8 mouse cellular contexts compared by ENCODE assay signal in genomic region chr8:71370711-71371235, GRCm38 (mm10). TPM values are rescaled to one million over a fixed set of nuclear protein-coding genes. Genes with fewer than 3 reads are reported as not detected.
DNase-seq lines count a peak whose midpoint lies in the region; ATAC-seq and TF ChIP-seq lines count a peak whose summit lies in the region.

No protein-coding gene starts in this region.

- peak overlapping the region; percentile 98 for H3K4me3 ChIP-seq in cerebellum, adult 2 months (replicated peaks; ENCODE audit: insufficient read depth, low read depth, low read length)
- peak overlapping the region; percentile 77 for H3K4me3 ChIP-seq in limb, embryonic 10.5 days
- peak overlapping the region; percentile 90 for H3K4me3 ChIP-seq in stomach, embryonic 15.5 days (replicated peaks)

- peak overlapping the region; percentile 99; the same call in 1 of the 2 replicates for H3K27ac ChIP-seq in cerebellum, adult 2 months (ENCODE audit: insufficient read depth, low read length)
- peak overlapping the region; percentile 79; the same call in 1 of the 2 replicates for H3K27ac ChIP-seq in limb, embryonic 10.5 days
- H3K27ac ChIP-seq in stomach, embryonic 15.5 days: 0 out of 2 replicates have a peak overlapping the region, but pooled peaks have one; percentile 41

- peaks cover 10% of the 10 kb centered on the region for H3K4me1 ChIP-seq in cerebellum, adult 2 months (ENCODE audit: control insufficient read depth, insufficient read depth, low read length)
- peaks cover 44% of the 10 kb centered on the region for H3K4me1 ChIP-seq in limb, embryonic 10.5 days
- peaks cover 23% of the 10 kb centered on the region for H3K4me1 ChIP-seq in stomach, embryonic 15.5 days

- peak overlapping the region; percentile 58 for H3K4me2 ChIP-seq in stomach, embryonic 15.5 days

- H3K27me3 ChIP-seq in cerebellum, adult 2 months (ENCODE audit: control insufficient read depth, insufficient read depth, low read length): no peaks in the 10 kb centered on the region
- H3K27me3 ChIP-seq in limb, embryonic 10.5 days (ENCODE audit: low read depth, poor library complexity, severe bottlenecking): no peaks in the 10 kb centered on the region
- H3K27me3 ChIP-seq in stomach, embryonic 15.5 days (replicated peaks): no peaks in the 10 kb centered on the region

- 5% methylated on average over 5 of the region's 5 CpGs for WGBS in cerebellum, adult 2 months
- 27% methylated on average over 5 of the region's 5 CpGs for WGBS in limb, embryonic 10.5 days
- WGBS in stomach, embryonic 15.5 days: 15% methylated on average over 5 of the region's 5 CpGs

- no peak for TF ChIP-seq CTCF in cerebellum, adult 2 months (IDR thresholded peaks at IDR 0.05; ENCODE audit: borderline replicate concordance, insufficient read depth, low read depth, low read length)

- H3K9ac ChIP-seq in stomach, embryonic 15.5 days: no peak overlapping the region

- H3K9me3 ChIP-seq in limb, embryonic 10.5 days (replicated peaks): no peaks in the 10 kb centered on the region
- H3K9me3 ChIP-seq in stomach, embryonic 15.5 days: no peaks in the 10 kb centered on the region

- no peak for TF ChIP-seq POLR2A in cerebellum, adult 2 months (IDR thresholded peaks at IDR 0.05; ENCODE audit: borderline replicate concordance, insufficient read depth, low read length)

- no peak for ATAC-seq in stomach, embryonic 15.5 days (ENCODE audit: insufficient read depth, low FRiP score, low read depth)

- H3K36me3 ChIP-seq in limb, embryonic 10.5 days: peaks cover 54% of the 10 kb centered on the region
- peaks cover 34% of the 10 kb centered on the region for H3K36me3 ChIP-seq in stomach, embryonic 15.5 days

- DNase-seq in cerebellum, adult 2 months: peak in 1 of 2 experiments; percentile 37
- DNase-seq in cerebellum, adult 11 months: no peak
- DNase-seq in retina, postnatal 1 day: peak; percentile 3
- no peak for DNase-seq in retina, embryonic 14.5 days (ENCODE audit: low spot score)
- DNase-seq in limb, embryonic 10.5 days (ENCODE audit: low spot score): no peak
- DNase-seq in thymus, postnatal 36 days: no peak
- no peak for DNase-seq in T-cell, adult 2 months (ENCODE audit: low spot score)

RNA-seq across cellular contexts. Expression of gene Ocel1, which starts 0.3 kb away (rescaled TPM):
- polyA plus RNA-seq in cerebellum, adult 2 months (2012; rRNA removed): 7.3 and 8.0 TPM in 2 replicates
- 4.3 and 5.4 TPM in 2 replicates for polyA plus RNA-seq in limb, embryonic 10.5 days (2016; fragmentation: Nextera tagmentation; extraction: Ambion mirVana)
- polyA plus RNA-seq in stomach, embryonic 15.5 days (2015; fragmentation: Nextera tagmentation; extraction: Ambion mirVana): 8.0 TPM in 2 replicates

RNA-seq across cellular contexts. Expression of gene Use1, which starts 4.1 kb away (rescaled TPM):
- polyA plus RNA-seq in cerebellum, adult 2 months (2012; rRNA removed): 199 and 204 TPM in 2 replicates
- polyA plus RNA-seq in limb, embryonic 10.5 days (2016; fragmentation: Nextera tagmentation; extraction: Ambion mirVana): 92.4 and 95.0 TPM in 2 replicates
- polyA plus RNA-seq in stomach, embryonic 15.5 days (2015; fragmentation: Nextera tagmentation; extraction: Ambion mirVana): 87.4 and 88.8 TPM in 2 replicates

RNA-seq across cellular contexts. Expression of gene Nr2f6, which starts 11.0 kb away (rescaled TPM):
- 53.0 and 59.8 TPM in 2 replicates for polyA plus RNA-seq in cerebellum, adult 2 months (2012; rRNA removed)
- 77.4 and 87.2 TPM in 2 replicates for polyA plus RNA-seq in limb, embryonic 10.5 days (2016; fragmentation: Nextera tagmentation; extraction: Ambion mirVana)
- polyA plus RNA-seq in stomach, embryonic 15.5 days (2015; fragmentation: Nextera tagmentation; extraction: Ambion mirVana): 80.9 and 81.8 TPM in 2 replicates

RNA-seq across cellular contexts. Expression of gene Ushbp1, which starts 24.8 kb away (rescaled TPM):
- polyA plus RNA-seq in cerebellum, adult 2 months (2012; rRNA removed): 9.5 and 9.7 TPM in 2 replicates
- polyA plus RNA-seq in limb, embryonic 10.5 days (2016; fragmentation: Nextera tagmentation; extraction: Ambion mirVana): 6.6 and 6.9 TPM in 2 replicates
- 10.8 and 10.9 TPM in 2 replicates for polyA plus RNA-seq in stomach, embryonic 15.5 days (2015; fragmentation: Nextera tagmentation; extraction: Ambion mirVana)

RNA-seq across cellular contexts. Expression of gene Babam1, which starts 25.9 kb away (rescaled TPM):
- polyA plus RNA-seq in cerebellum, adult 2 months (2012; rRNA removed): 163 and 179 TPM in 2 replicates
- polyA plus RNA-seq in limb, embryonic 10.5 days (2016; fragmentation: Nextera tagmentation; extraction: Ambion mirVana): 123 and 131 TPM in 2 replicates
- 92.2 and 98.2 TPM in 2 replicates for polyA plus RNA-seq in stomach, embryonic 15.5 days (2015; fragmentation: Nextera tagmentation; extraction: Ambion mirVana)

Comparison
In these comparisons a context has a peak if more than half of its experiments do, and no peak if none do; other contexts are left out.
1. H3K27ac ChIP-seq: peak in every context shown above with its lines; median percentile 99 in cerebellum, adult 2 months; 79 in limb, embryonic 10.5 days; 41 in stomach, embryonic 15.5 days.